Mouse (Mus musculus): ENCODE measurements at regions not wholly inside any gene's neighbourhood (a gene's known extent, or its start where the extent isn't known, plus 50 kb on each side); places are given as distances from the start of the nearest gene placed in this dataset.
"Not testable (repeated sequence)": the region's sequence is repeated elsewhere in the genome, so short reads cannot be mapped to it uniquely, and the experiment has no call there.

DNA sequence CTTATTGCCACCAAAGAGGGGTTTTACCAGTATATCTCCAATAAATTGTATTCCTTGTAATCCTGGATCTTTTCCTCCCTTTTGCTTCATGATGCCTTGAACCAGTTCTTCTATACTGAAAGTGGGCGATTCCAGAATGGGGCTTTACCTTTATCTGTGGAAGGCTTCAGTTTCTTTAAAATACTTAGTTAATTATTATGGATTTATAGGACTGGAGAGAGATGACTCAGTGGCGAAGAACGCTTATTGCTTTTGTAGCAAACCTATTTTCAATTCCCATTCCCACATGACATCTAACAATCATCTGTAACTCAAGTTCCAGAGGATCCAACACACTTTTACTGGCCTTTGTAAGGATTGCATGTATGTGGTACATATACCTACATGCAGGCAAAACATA, 127.4 kb upstream of the Vrk2 start:
- ATAC-seq (replicated peaks; ENCODE audit: low read depth, poor library complexity, severe bottlenecking), result no peak

DNA sequence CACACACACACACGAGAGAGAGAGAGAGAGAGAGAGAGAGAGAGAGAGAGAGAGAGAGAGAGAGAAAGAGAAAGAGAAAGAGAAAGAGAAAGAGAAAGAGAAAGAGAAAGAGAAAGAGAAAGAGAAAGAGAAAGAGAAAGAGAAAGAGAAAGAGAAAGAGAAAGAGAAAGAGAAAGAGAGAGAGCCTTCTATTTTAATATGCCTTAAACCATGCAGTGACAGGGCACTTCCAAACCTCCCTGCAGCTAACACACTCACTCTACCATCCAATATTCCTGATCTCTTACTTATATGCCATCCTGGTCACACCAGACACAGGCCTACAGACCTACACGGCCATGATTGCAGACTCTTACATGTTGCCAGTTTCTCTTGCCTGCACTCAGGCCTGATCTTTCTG, 117.4 kb upstream of the Vrk2 start:
- ATAC-seq (replicated peaks; ENCODE audit: low read depth, poor library complexity, severe bottlenecking), result not testable (repeated sequence)

DNA sequence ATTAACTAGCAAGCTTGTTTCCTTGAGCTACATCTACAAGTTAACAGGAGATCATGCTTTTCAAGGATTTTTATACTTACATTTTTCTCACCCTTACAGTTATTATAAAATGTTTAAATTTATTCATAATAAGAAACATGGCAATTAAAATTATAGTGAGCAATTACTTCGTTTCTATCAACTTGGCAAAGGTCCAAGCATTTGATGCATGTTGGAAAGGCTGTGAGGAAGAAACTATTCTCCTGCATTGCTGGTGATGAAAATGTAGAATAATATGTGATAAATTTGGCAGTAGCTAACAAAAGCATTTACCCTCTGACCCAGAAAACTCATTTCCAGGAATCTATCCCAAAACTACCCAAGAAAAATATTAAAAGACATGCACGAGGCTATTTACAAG, 114.8 kb upstream of the Vrk2 start:
- ATAC-seq (replicated peaks; ENCODE audit: low read depth, poor library complexity, severe bottlenecking), result no peak

- ATAC-seq (replicated peaks; ENCODE audit: low read depth, poor library complexity, severe bottlenecking), result no peak
Measured at GRCm38 (mm10) chr11:26683850-26684249, 90.1 kb upstream of the Vrk2 start.

GRCm38 (mm10) chr11:26667251-26667650, 73.5 kb upstream of the Vrk2 start:
- no peak for ATAC-seq (replicated peaks; ENCODE audit: low read depth, poor library complexity, severe bottlenecking)

- no peak for ATAC-seq (replicated peaks; ENCODE audit: low read depth, poor library complexity, severe bottlenecking)
Measured at GRCm38 (mm10) chr11:26660878-26661277, 67.1 kb upstream of the Vrk2 start.

DNA sequence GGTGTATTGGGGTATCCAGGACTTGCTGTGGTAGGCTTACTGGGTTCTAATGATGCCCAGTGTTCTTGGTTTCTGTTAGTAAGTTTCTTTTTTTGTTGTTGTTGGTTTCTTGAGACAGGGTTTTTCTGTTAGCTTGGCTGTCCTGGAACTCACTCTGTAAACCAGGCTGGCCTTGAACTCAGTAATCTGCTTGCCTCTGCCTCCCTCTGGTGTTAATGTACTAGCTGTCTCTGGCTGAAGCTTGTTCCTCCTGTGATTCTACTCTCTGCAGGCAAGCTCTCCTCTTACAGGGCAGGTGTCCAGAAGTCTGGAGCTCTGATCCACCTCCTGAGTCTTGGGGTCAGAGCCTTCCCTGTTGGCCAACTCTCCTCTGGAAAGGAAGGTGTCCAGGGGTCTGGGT, 55.4 kb upstream of the Vrk2 start:
- not testable (repeated sequence) for ATAC-seq (replicated peaks; ENCODE audit: low read depth, poor library complexity, severe bottlenecking)
